In the genomic region with DNA sequence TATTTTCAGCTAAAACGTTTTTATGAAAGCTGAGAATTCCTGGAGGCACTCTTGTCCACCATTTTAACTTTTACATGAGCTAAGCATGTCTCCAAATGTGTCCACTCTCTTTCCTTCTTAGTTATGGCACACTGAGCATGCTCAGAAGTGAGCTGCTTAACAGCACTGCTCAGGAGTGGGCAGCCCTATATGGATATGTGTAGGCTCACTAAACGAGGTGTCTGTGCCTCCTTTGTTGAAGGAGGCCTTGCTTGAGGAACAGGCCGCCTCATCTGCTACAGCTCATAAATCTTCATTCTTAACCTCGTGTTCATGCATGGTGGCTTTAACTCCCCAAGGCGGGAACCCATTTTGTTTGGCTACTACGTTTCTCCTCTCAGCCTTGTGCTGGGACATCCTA, we compare ENCODE assay signal across 17 mouse cellular contexts.
DNase-seq lines count a peak whose midpoint lies in the region; ATAC-seq and TF ChIP-seq lines count a peak whose summit lies in the region.
"Had no signal": no experiment of that assay in that cellular context is flagged by ENCODE, and none has a peak within 500 bp of the region (broad histone marks: within the 10 kb centered on the region; RNA-seq: fewer than 3 reads in every experiment).

No protein-coding gene starts in this region.

- H3K4me3 ChIP-seq in kidney, postnatal 0 days (replicated peaks; ENCODE audit: low read depth, low read length): no peak overlapping the region
- H3K4me3 ChIP-seq in limb, embryonic 12.5 days (replicated peaks): no peak overlapping the region
- H3K4me3 ChIP-seq: embryonic facial prominence, embryonic 13.5 days; left cerebral cortex, adult 2 months; midbrain, embryonic 12.5 days had no signal

- no peak for DNase-seq in frontal cortex, postnatal 25 days (ENCODE audit: low spot score in 2 of 2)
- DNase-seq in kidney, postnatal 0 days (ENCODE audit: low spot score): peak; percentile 45
- DNase-seq in kidney, postnatal 36 days: no peak
- no peak for DNase-seq in thymus, postnatal 36 days
- no peak for DNase-seq in urinary bladder, postnatal 10 days (ENCODE audit: low spot score)
- DNase-seq: adrenal gland, postnatal 36 days; cerebellum, adult 2 months; gastrocnemius, postnatal 36 days; kidney, postnatal 25 days had no signal

- H3K9ac ChIP-seq in kidney, postnatal 0 days (ENCODE audit: low read depth, low read length): no peak overlapping the region
- no peak overlapping the region for H3K9ac ChIP-seq in limb, embryonic 12.5 days (replicated peaks)
- H3K9ac ChIP-seq: embryonic facial prominence, embryonic 13.5 days; liver, embryonic 14.5 days; midbrain, embryonic 12.5 days had no signal

- H3K9me3 ChIP-seq in kidney, postnatal 0 days (replicated peaks; ENCODE audit: low read length): no peaks in the 10 kb centered on the region
- no peaks in the 10 kb centered on the region for H3K9me3 ChIP-seq in limb, embryonic 12.5 days
- H3K9me3 ChIP-seq: embryonic facial prominence, embryonic 13.5 days; midbrain, embryonic 12.5 days had no signal

- WGBS in kidney, postnatal 0 days: 17% methylated on average over 6 of the region's 6 CpGs
- 23% methylated on average over 6 of the region's 6 CpGs for WGBS in limb, embryonic 12.5 days

- ATAC-seq in frontal cortex, adult (ENCODE audit: low TSS enrichment): peak; percentile 51; the same call in 1 of the 2 replicates
- 0 out of 2 replicates have a peak, but pooled peaks have one; percentile 1 for ATAC-seq in kidney, postnatal 0 days (replicated peaks; ENCODE audit: low FRiP score, low read depth)
- ATAC-seq in limb, embryonic 12.5 days (ENCODE audit: insufficient number of reproducible peaks, insufficient read depth, low FRiP score, low TSS enrichment, low read depth): no peak
- ATAC-seq: inflammation-experienced regulatory T-cells, adult 6 months had no signal

- no peak for TF ChIP-seq CTCF in kidney, postnatal 0 days (IDR thresholded peaks at IDR 0.05; ENCODE audit: low read depth)

- H3K27me3 ChIP-seq in kidney, postnatal 0 days (ENCODE audit: insufficient read depth, low read length): no peaks in the 10 kb centered on the region
- no peaks in the 10 kb centered on the region; the same call in 1 of the 2 replicates for H3K27me3 ChIP-seq in limb, embryonic 12.5 days
- H3K27me3 ChIP-seq: embryonic facial prominence, embryonic 13.5 days; midbrain, embryonic 12.5 days had no signal

- H3K27ac ChIP-seq in kidney, postnatal 0 days: peak overlapping the region; percentile 25; the same call in 1 of the 2 replicates
- H3K27ac ChIP-seq in limb, embryonic 12.5 days: peak overlapping the region; percentile 64
- H3K27ac ChIP-seq: embryonic facial prominence, embryonic 13.5 days; left cerebral cortex, adult 2 months; liver, embryonic 14.5 days; macrophage; midbrain, embryonic 12.5 days had no signal

- H3K4me2 ChIP-seq in kidney, postnatal 0 days (ENCODE audit: low read length): no peak overlapping the region
- no peak overlapping the region for H3K4me2 ChIP-seq in limb, embryonic 12.5 days
- H3K4me2 ChIP-seq: embryonic facial prominence, embryonic 13.5 days; midbrain, embryonic 12.5 days had no signal

- 0 out of 2 replicates have a peak, but pooled peaks cover 12% of the 10 kb centered on the region for H3K4me1 ChIP-seq in kidney, postnatal 0 days (replicated peaks; ENCODE audit: insufficient read depth, low read length)
- H3K4me1 ChIP-seq in limb, embryonic 12.5 days (replicated peaks): peaks cover 66% of the 10 kb centered on the region

- no peaks in the 10 kb centered on the region for H3K36me3 ChIP-seq in kidney, postnatal 0 days (ENCODE audit: insufficient read depth, low read length)
- H3K36me3 ChIP-seq in limb, embryonic 12.5 days: no peaks in the 10 kb centered on the region
- H3K36me3 ChIP-seq: embryonic facial prominence, embryonic 13.5 days; midbrain, embryonic 12.5 days had no signal
